8 mouse cellular contexts compared by ENCODE assay signal in the genomic region with DNA sequence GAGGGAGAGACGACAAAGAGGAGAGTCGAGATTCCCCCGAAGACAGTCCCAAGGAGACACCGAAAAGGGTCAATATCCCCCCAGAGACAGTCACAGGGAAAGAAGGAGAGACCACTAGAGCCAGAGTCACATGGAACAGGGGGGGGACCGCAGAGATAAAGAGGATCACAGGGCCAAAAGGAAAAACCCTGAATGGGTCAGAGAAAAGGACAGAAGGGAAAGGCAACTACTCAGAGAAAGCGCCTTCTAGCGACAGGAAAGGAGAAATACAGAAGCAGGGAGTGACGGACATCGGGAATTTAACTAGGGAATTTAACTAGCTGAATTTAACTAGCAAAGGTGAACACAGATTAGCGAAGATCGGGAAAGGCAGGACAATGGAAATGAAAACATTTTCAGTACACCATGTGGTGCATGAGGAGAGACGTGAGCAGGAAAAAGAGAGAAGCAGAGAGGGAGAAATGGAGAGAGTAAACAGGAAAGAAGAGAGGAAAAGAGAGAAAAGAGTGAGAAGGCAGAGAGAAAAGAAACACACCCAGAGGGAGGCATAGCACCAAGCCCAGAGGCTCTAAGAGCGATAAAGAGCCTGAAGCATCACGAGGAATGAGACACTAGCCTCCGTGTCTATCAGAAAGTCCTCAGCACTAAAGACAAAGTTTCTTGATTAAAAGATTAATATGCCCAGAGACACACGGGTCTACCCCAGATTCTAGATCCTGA. TPM values are rescaled to one million over a fixed set of nuclear protein-coding genes. Genes with fewer than 3 reads are reported as not detected.
DNase-seq lines count a peak whose midpoint lies in the region; ATAC-seq and TF ChIP-seq lines count a peak whose summit lies in the region.

No protein-coding gene starts in this region.

- peaks cover 2% of the 10 kb centered on the region for H3K27me3 ChIP-seq in kidney, adult 2 months (replicated peaks; ENCODE audit: control insufficient read depth, insufficient read depth, low read length)
- peaks cover 27% of the 10 kb centered on the region for H3K27me3 ChIP-seq in heart, embryonic 12.5 days (replicated peaks)
- H3K27me3 ChIP-seq in liver, embryonic 14.5 days (ENCODE audit: control insufficient read depth, insufficient read depth, low read length) = peaks cover 45% of the 10 kb centered on the region

- H3K9me3 ChIP-seq in heart, embryonic 12.5 days (replicated peaks) = no peaks in the 10 kb centered on the region
- no peaks in the 10 kb centered on the region for H3K9me3 ChIP-seq in liver, embryonic 14.5 days (ENCODE audit: control insufficient read depth, low read length)

- TF ChIP-seq POLR2A in kidney, adult 2 months (IDR thresholded peaks at IDR 0.05; ENCODE audit: low read depth, low read length) = no peak
- no peak for TF ChIP-seq POLR2A in olfactory bulb, adult 2 months (IDR thresholded peaks at IDR 0.05; ENCODE audit: insufficient read depth, low read depth, low read length)

- DNase-seq in kidney, adult 2 months = peak; percentile 36
- DNase-seq in kidney, adult 11 months = no peak
- DNase-seq in cerebellum, adult 9-11 months = peak; percentile 52
- no peak for DNase-seq in liver, embryonic 14.5 days (ENCODE audit: low read depth in 3 of 3, low spot score in 3 of 3)
- no peak for DNase-seq in thymus, postnatal 25 days
- no peak for DNase-seq in adrenal gland, adult 2 months

- H3K9ac ChIP-seq in heart, embryonic 12.5 days = peak overlapping the region; percentile 68
- H3K9ac ChIP-seq in liver, embryonic 14.5 days (replicated peaks) = no peak overlapping the region

- no peak overlapping the region for H3K27ac ChIP-seq in kidney, adult 2 months (ENCODE audit: insufficient read depth, low read depth, low read length)
- peak overlapping the region; percentile 34; the same call in 1 of the 2 replicates for H3K27ac ChIP-seq in heart, embryonic 12.5 days (ENCODE audit: poor library complexity, severe bottlenecking)
- H3K27ac ChIP-seq in liver, embryonic 14.5 days = no peak overlapping the region
- peak overlapping the region; percentile 54 for H3K27ac ChIP-seq in olfactory bulb, adult 2 months (ENCODE audit: insufficient read depth, low read depth, low read length)

- 0 out of 2 replicates have a peak, but pooled peaks have one; percentile 18 for ATAC-seq in heart, embryonic 12.5 days (ENCODE audit: insufficient number of reproducible peaks, low FRiP score)
- no peak for ATAC-seq in liver, embryonic 14.5 days (ENCODE audit: insufficient read depth)

- peak overlapping the region; percentile 41 for H3K4me3 ChIP-seq in kidney, adult 2 months (ENCODE audit: insufficient read depth, low read depth, low read length)
- peak overlapping the region; percentile 40 for H3K4me3 ChIP-seq in heart, embryonic 12.5 days
- H3K4me3 ChIP-seq in liver, embryonic 14.5 days (ENCODE audit: insufficient read depth in 1 of 2, low read depth in 2 of 2, low read length in 2 of 2) = 0 out of 4 replicates have a peak overlapping the region, but pooled peaks of 1 of the 2 experiments have one; percentile 9
- peak overlapping the region; percentile 66 for H3K4me3 ChIP-seq in olfactory bulb, adult 2 months (ENCODE audit: insufficient read depth, low read depth, low read length)

- H3K4me1 ChIP-seq in kidney, adult 2 months (ENCODE audit: control insufficient read depth, insufficient read depth, low read length) = 0 out of 2 replicates have a peak, but pooled peaks cover 4% of the 10 kb centered on the region
- H3K4me1 ChIP-seq in heart, embryonic 12.5 days (replicated peaks) = peaks cover 56% of the 10 kb centered on the region
- 0 out of 4 replicates have a peak, but pooled peaks cover 0 to 2% of the 10 kb centered on the region in 2 experiments for H3K4me1 ChIP-seq in liver, embryonic 14.5 days (replicated peaks; ENCODE audit: control insufficient read depth in 2 of 2, insufficient read depth in 2 of 2, low read length in 1 of 2)
- peaks cover 28% of the 10 kb centered on the region for H3K4me1 ChIP-seq in olfactory bulb, adult 2 months (ENCODE audit: control insufficient read depth, insufficient read depth, low read length)

- H3K36me3 ChIP-seq in kidney, adult 2 months (ENCODE audit: control insufficient read depth, insufficient read depth, low read length) = no peaks in the 10 kb centered on the region
- H3K36me3 ChIP-seq in heart, embryonic 12.5 days = peaks cover 22% of the 10 kb centered on the region
- H3K36me3 ChIP-seq in liver, embryonic 14.5 days (replicated peaks; ENCODE audit: control insufficient read depth, insufficient read depth, low read depth) = no peaks in the 10 kb centered on the region

- no peak for TF ChIP-seq EP300 in liver, embryonic 14.5 days (IDR thresholded peaks at IDR 0.05; ENCODE audit: low read depth)

- 3% methylated on average over 16 of the region's 16 CpGs for WGBS in kidney, adult 2 months
- 2% methylated on average over 16 of the region's 16 CpGs for WGBS in heart, embryonic 12.5 days
- WGBS in liver, embryonic 14.5 days (ENCODE audit: insufficient replicate concordance) = 3% methylated on average over 16 of the region's 16 CpGs
- 2% methylated on average over 16 of the region's 16 CpGs for WGBS in olfactory bulb, adult 2 months

- peak; percentile 27; the same call in 1 of the 2 replicates for TF ChIP-seq CTCF in kidney, adult 2 months (conservative IDR thresholded peaks at IDR 0.05; ENCODE audit: insufficient read depth, insufficient read length, low read depth, low read length)
- peak; percentile 41 for TF ChIP-seq CTCF in liver, embryonic 14.5 days (IDR thresholded peaks at IDR 0.05; ENCODE audit: low read depth)
- no peak for TF ChIP-seq CTCF in olfactory bulb, adult 2 months (IDR thresholded peaks at IDR 0.05; ENCODE audit: insufficient read depth, low read depth, low read length)

- H3K4me2 ChIP-seq in heart, embryonic 12.5 days = peak overlapping the region; percentile 74
- H3K4me2 ChIP-seq in liver, embryonic 14.5 days (ENCODE audit: low read depth) = peak overlapping the region; percentile 51

RNA-seq across cellular contexts. Expression of a gene that starts 13.7 kb away (rescaled TPM):
- 0.44 and 0.77 TPM in 2 replicates for polyA plus RNA-seq in kidney, adult 2 months (2012; rRNA removed)
- polyA plus RNA-seq in heart, embryonic 12.5 days (2016; fragmentation: Nextera tagmentation; extraction: Ambion mirVana) = 0.14 and 0.19 TPM in 2 replicates
- 0.05 and 0.06 TPM in 2 replicates for polyA plus RNA-seq in liver, embryonic 14.5 days (2012; rRNA removed)
- polyA plus RNA-seq in liver, embryonic 14.5 days (2014; fragmentation: Nextera tagmentation; extraction: Ambion mirVana) = not detected in 2 replicates
- not detected in 2 replicates for polyA plus RNA-seq in olfactory bulb, adult 2 months (2012; ENCODE audit: insufficient read depth, insufficient read length, low replicate concordance, missing spikeins)
- 1 to 10 TPM in 1 of 2 experiments, under 1 TPM in 1; 0.32 to 1.5 TPM for total RNA-seq in adrenal gland, adult 2 months (2021)
- 1.5 and 1.6 TPM in 2 replicates for polyA plus RNA-seq in adrenal gland, adult 2 months (2012; rRNA removed)

RNA-seq across cellular contexts. Expression of a gene that starts 13.8 kb away (rescaled TPM):
- polyA plus RNA-seq in kidney, adult 2 months (2012; rRNA removed) = 111 and 114 TPM in 2 replicates
- 186 and 202 TPM in 2 replicates for polyA plus RNA-seq in heart, embryonic 12.5 days (2016; fragmentation: Nextera tagmentation; extraction: Ambion mirVana)
- 21.5 and 27.0 TPM in 2 replicates for polyA plus RNA-seq in liver, embryonic 14.5 days (2012; rRNA removed)
- 23.1 and 24.9 TPM in 2 replicates for polyA plus RNA-seq in liver, embryonic 14.5 days (2014; fragmentation: Nextera tagmentation; extraction: Ambion mirVana)
- not detected in 2 replicates for polyA plus RNA-seq in olfactory bulb, adult 2 months (2012; ENCODE audit: insufficient read depth, insufficient read length, low replicate concordance, missing spikeins)
- 10 to 100 TPM; 65.1 to 90.8 TPM for total RNA-seq in adrenal gland, adult 2 months (2021)
- 199 and 200 TPM in 2 replicates for polyA plus RNA-seq in adrenal gland, adult 2 months (2012; rRNA removed)

RNA-seq across cellular contexts. Expression of a gene that starts 30.0 kb away (rescaled TPM):
- 3.4 and 4.4 TPM in 2 replicates for polyA plus RNA-seq in kidney, adult 2 months (2012; rRNA removed)
- polyA plus RNA-seq in heart, embryonic 12.5 days (2016; fragmentation: Nextera tagmentation; extraction: Ambion mirVana) = 0.17 and 0.32 TPM in 2 replicates
- 0.49 and 0.92 TPM in 2 replicates for polyA plus RNA-seq in liver, embryonic 14.5 days (2012; rRNA removed)
- polyA plus RNA-seq in liver, embryonic 14.5 days (2014; fragmentation: Nextera tagmentation; extraction: Ambion mirVana) = not detected in 2 replicates
- polyA plus RNA-seq in olfactory bulb, adult 2 months (2012; ENCODE audit: insufficient read depth, insufficient read length, low replicate concordance, missing spikeins) = not detected in 2 replicates
- 10 to 100 TPM in 1 of 2 experiments, 1 to 10 TPM in 1; 9.1 to 14.2 TPM for total RNA-seq in adrenal gland, adult 2 months (2021)
- 11.4 and 14.8 TPM in 2 replicates for polyA plus RNA-seq in adrenal gland, adult 2 months (2012; rRNA removed)

RNA-seq across cellular contexts. Expression of a gene that starts 53.2 kb away (rescaled TPM):
- polyA plus RNA-seq in kidney, adult 2 months (2012; rRNA removed) = 0.02 TPM in 1 of 2 replicates, not detected in the other
- not detected in 2 replicates for polyA plus RNA-seq in heart, embryonic 12.5 days (2016; fragmentation: Nextera tagmentation; extraction: Ambion mirVana)
- 0.02 and 0.04 TPM in 2 replicates for polyA plus RNA-seq in liver, embryonic 14.5 days (2012; rRNA removed)
- polyA plus RNA-seq in liver, embryonic 14.5 days (2014; fragmentation: Nextera tagmentation; extraction: Ambion mirVana) = 0.05 and 0.08 TPM in 2 replicates
- not detected in 2 replicates for polyA plus RNA-seq in olfactory bulb, adult 2 months (2012; ENCODE audit: insufficient read depth, insufficient read length, low replicate concordance, missing spikeins)
- total RNA-seq in adrenal gland, adult 2 months (2021) = not detected
- 0.01 TPM in 1 of 2 replicates, not detected in the other for polyA plus RNA-seq in adrenal gland, adult 2 months (2012; rRNA removed)

Comparison
In these comparisons a context has a peak if more than half of its experiments do, and no peak if none do; other contexts are left out.
1. DNase-seq: peak in kidney, adult 2 months (single experiment) and cerebellum, adult 9-11 months (single experiment); none in kidney, adult 11 months (single experiment), liver, embryonic 14.5 days (0 of 3), thymus, postnatal 25 days (single experiment) and adrenal gland, adult 2 months (single experiment).
2. H3K27ac ChIP-seq: peak in heart, embryonic 12.5 days (single experiment) and olfactory bulb, adult 2 months (single experiment); none in kidney, adult 2 months (single experiment) and liver, embryonic 14.5 days (single experiment).